Mouse (Mus musculus): ENCODE results near the gene Cd9. TPM values are rescaled to one million over a fixed set of nuclear protein-coding genes. Genes with fewer than 3 reads are reported as not detected.

Gene Cd9
- polyA plus RNA-seq, 1 experiment = 105 TPM

DNA sequence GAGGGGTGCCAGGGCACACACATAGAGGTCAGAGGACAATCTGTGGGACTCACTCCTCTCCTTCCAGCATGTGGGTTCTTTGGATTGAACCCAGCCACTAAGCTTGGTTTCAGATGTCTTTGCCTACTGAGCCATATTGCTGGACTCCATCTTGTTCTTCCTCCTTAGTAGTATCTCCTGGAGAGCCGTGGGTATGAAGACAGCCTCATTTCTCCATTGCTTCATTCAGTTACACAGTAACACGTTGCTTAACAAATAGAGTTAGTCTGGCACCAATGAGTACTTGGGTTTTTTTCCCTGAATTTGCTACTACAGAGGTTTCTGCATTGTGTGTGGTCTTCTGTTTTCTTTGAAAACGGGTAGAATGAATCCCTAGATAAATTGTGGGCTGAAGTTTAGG is 31.5 kb upstream of the Cd9 start:
- H3K4me3 ChIP-seq (ENCODE audit: insufficient read depth, low read length) = no peak overlapping the region
- no peak overlapping the region for H3K27ac ChIP-seq (ENCODE audit: insufficient read depth, low read length)
- TF ChIP-seq CTCF (IDR thresholded peaks at IDR 0.05; ENCODE audit: extremely low read depth, insufficient read depth, low read length) (no peak), POLR2A (IDR thresholded peaks at IDR 0.05; ENCODE audit: extremely low read depth, insufficient read depth, low read length) (no peak)
- no peaks in the 10 kb centered on the region for H3K4me1 ChIP-seq (ENCODE audit: control insufficient read depth, insufficient read depth, low read length)

DNA sequence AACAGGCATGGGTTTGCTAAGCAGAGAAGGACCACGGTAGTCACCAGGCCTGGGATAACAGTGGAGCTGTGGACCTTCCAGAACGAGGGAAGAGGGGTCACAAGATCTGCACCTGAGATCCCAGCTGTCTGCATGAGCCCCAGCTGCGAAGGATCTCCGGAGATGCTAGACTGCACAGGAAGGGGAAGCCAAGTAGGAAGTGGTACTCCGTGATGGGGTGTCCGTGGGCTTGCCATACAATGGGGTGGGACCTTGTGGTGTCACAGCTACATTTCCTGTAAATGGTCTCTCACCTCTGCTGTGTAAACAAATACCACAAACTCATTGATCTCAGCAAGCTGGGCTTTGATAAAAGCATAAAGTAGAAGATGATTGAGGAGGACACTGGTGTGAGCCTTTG is 29.4 kb upstream of the Cd9 start:
- Histone ChIP-seq H3K4me3 (ENCODE audit: insufficient read depth, low read length) (no peak overlapping the region), H3K27ac (ENCODE audit: insufficient read depth, low read length) (no peak overlapping the region), H3K4me1 (ENCODE audit: control insufficient read depth, insufficient read depth, low read length) (no peaks in the 10 kb centered on the region)
- TF ChIP-seq POLR2A (IDR thresholded peaks at IDR 0.05; ENCODE audit: extremely low read depth, insufficient read depth, low read length) (no peak), CTCF (IDR thresholded peaks at IDR 0.05; ENCODE audit: extremely low read depth, insufficient read depth, low read length) (no peak)

DNA sequence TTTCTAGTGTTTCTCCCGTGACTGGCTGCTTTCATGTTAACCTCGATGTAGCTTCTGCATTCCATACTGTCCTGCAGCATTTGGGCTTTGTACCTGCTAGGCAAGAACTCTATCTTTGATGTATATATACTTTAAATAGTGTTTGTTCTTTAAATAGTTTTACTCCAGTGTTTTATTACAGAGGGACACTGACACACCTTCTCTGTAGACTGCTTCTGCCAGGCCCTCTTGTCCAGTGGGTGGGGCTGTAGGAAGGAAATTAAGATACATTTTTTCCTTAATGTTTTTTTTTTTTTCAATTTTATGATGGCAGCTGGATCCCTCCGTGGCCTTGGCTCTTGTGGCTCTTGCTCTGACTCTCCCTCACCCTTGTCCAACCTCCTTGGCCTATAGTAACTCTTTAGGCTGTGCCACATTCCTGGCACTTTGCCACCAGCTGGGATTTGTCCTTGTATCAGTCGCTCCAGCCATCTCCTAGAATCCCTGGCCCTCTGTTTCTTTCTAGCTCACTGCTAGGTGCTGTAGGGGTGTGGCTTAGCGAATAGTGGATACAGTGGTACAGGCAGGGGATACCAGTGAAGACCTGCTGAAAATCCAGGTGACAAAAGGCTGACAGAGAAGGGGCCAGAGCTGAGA is 27.1 kb upstream of the Cd9 start:
- H3K27ac ChIP-seq (ENCODE audit: insufficient read depth, low read length) = no peak overlapping the region
- H3K4me1 ChIP-seq (ENCODE audit: control insufficient read depth, insufficient read depth, low read length) = no peaks in the 10 kb centered on the region
- TF ChIP-seq POLR2A (IDR thresholded peaks at IDR 0.05; ENCODE audit: extremely low read depth, insufficient read depth, low read length) = no peak
- no peak for TF ChIP-seq CTCF (IDR thresholded peaks at IDR 0.05; ENCODE audit: extremely low read depth, insufficient read depth, low read length)
- no peak overlapping the region for H3K4me3 ChIP-seq (ENCODE audit: insufficient read depth, low read length)

DNA sequence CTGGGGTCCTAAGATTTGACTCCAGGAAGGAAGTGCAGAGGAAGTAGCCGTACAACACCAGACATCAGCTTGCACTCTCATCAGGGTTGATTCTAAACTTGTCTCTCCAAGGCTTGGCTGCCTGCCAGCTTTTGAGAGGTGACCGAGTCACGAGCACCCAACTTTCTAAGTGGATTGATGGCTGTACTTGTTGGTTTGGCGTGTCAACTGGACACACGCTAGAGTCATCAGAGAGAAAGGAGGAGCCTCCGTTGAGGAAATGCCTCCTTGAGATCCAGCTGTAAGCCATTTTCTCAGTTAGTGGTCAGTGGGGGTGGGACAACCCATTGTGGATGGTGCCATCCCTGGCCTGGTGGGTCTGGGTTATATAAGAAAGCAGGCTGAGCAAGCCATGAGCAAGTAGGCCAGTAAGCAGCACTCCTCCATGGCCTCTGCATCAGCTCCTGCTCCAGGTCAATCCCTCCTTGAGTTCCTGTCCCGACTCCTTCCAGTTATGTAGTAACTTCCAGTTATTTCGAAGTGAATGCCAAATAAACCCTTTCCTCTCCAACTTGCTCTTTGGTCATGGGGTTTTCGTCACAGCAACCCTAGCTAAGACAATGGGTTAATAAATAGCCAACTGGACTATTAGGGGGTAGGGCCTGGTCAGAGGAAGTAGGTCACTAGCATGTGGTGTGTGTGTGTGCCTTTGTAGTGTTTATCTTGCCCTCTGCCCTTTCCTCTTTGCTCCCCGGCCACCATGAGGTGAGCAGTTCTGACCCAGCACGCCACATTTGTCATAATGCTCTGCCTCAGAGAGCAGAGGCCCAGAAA is 21.1 kb upstream of the Cd9 start:
- Histone ChIP-seq H3K27ac (ENCODE audit: insufficient read depth, low read length) (no peak overlapping the region), H3K4me1 (ENCODE audit: control insufficient read depth, insufficient read depth, low read length) (no peaks in the 10 kb centered on the region), H3K4me3 (ENCODE audit: insufficient read depth, low read length) (no peak overlapping the region)
- TF ChIP-seq CTCF (IDR thresholded peaks at IDR 0.05; ENCODE audit: extremely low read depth, insufficient read depth, low read length) (no peak), POLR2A (IDR thresholded peaks at IDR 0.05; ENCODE audit: extremely low read depth, insufficient read depth, low read length) (no peak)

DNA sequence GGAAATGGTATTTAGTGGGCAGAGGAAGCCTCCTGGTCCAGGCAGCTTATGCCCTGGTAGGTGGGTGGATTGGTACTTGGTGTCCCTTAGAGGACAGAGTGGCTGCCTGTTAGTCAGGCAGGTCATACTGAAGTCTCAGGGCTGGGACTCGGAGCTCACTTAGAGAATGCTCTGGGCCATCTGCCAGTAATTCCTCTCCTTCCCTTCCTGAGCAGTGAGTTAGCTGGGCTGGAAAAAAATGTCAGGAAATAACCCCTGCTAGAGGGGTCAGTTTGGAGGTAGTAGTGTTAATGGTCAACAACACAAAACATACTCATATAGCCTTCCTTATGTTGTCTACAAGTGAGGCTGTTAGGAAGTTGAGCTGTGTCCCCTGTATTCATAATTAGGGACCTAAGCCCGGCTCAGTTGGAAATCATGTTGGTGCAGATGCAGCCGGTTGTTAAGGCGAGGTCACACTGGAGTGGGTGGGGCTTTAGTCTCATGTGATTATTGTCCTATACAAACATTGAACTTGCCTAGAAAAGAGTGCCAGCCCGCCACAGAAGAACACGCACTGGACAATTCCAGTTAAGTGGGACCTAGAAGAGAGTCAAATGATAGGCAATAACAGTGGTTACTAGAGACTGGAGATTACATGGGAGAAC is 18.5 kb upstream of the Cd9 start:
- Histone ChIP-seq H3K4me3 (ENCODE audit: insufficient read depth, low read length) (no peak overlapping the region), H3K27ac (ENCODE audit: insufficient read depth, low read length) (no peak overlapping the region), H3K4me1 (ENCODE audit: control insufficient read depth, insufficient read depth, low read length) (no peaks in the 10 kb centered on the region)
- TF ChIP-seq POLR2A (IDR thresholded peaks at IDR 0.05; ENCODE audit: extremely low read depth, insufficient read depth, low read length) (no peak), CTCF (IDR thresholded peaks at IDR 0.05; ENCODE audit: extremely low read depth, insufficient read depth, low read length) (no peak)

DNA sequence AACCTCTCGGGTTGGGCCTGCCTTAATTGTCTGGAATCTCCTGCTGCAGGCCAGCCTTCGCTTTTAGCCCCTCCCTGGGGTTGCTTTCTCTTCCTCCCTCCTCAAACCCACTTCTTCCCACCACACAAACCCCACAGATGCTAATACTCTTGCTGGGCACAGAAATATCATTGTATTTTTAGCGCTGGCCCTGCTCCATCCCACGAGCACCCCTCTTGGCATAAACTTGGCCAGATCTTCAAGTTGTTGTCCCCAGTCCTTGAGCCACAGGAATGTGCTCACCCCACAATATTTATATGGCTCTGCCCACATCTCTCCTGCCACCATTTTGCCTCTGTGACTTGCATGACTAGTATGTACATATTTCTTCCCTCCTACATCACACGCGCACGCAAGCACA is 16.6 kb upstream of the Cd9 start:
- H3K27ac ChIP-seq (ENCODE audit: insufficient read depth, low read length) = no peak overlapping the region
- H3K4me3 ChIP-seq (ENCODE audit: insufficient read depth, low read length) = no peak overlapping the region
- TF ChIP-seq CTCF (IDR thresholded peaks at IDR 0.05; ENCODE audit: extremely low read depth, insufficient read depth, low read length) (no peak), POLR2A (IDR thresholded peaks at IDR 0.05; ENCODE audit: extremely low read depth, insufficient read depth, low read length) (no peak)
- H3K4me1 ChIP-seq (ENCODE audit: control insufficient read depth, insufficient read depth, low read length) = no peaks in the 10 kb centered on the region

DNA sequence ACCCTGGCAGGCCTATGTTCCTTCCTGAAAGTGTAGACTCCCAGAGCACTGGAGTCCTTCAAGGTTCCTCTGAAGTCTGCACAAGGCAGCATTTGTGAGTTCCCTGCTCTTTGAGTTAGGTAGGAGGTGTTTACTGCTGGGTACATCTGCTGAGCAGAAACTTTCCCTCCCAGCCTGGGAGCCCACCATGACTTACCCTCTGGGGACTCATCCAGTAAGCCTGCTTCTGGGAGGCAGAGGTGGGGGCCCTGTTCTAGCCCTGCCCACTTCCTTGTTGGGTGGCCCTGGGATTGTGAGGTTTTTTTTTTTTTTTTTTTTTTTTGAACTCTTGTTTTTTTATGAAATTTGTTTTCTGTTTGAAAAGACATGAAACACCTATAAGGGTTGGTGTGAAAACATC is 16.1 kb upstream of the Cd9 start:
- Histone ChIP-seq H3K4me3 (ENCODE audit: insufficient read depth, low read length) (no peak overlapping the region), H3K27ac (ENCODE audit: insufficient read depth, low read length) (no peak overlapping the region), H3K4me1 (ENCODE audit: control insufficient read depth, insufficient read depth, low read length) (no peaks in the 10 kb centered on the region)
- no peak for TF ChIP-seq POLR2A (IDR thresholded peaks at IDR 0.05; ENCODE audit: extremely low read depth, insufficient read depth, low read length)
- no peak for TF ChIP-seq CTCF (IDR thresholded peaks at IDR 0.05; ENCODE audit: extremely low read depth, insufficient read depth, low read length)

DNA sequence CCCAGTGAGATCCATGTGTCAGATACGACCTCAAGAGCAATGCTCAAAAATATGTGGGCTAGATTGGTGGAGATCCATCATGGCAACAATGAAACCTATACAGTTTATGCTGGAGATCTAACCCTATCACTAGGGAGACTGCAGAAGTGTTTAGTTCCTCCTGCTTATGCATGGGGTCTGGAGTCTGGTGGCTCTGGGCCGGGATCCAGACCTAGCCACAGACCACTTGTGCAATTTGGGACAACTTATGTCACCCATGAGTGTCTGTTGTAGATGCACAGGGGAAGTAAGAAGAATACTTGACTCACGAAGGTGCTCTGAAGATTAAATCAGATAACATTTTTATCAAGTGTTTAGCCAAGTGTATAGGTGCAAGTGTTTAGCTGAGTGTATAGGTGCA is 15.2 kb upstream of the Cd9 start:
- Histone ChIP-seq H3K4me3 (ENCODE audit: insufficient read depth, low read length) (no peak overlapping the region), H3K27ac (ENCODE audit: insufficient read depth, low read length) (no peak overlapping the region), H3K4me1 (ENCODE audit: control insufficient read depth, insufficient read depth, low read length) (no peaks in the 10 kb centered on the region)
- TF ChIP-seq POLR2A (IDR thresholded peaks at IDR 0.05; ENCODE audit: extremely low read depth, insufficient read depth, low read length) = no peak
- no peak for TF ChIP-seq CTCF (IDR thresholded peaks at IDR 0.05; ENCODE audit: extremely low read depth, insufficient read depth, low read length)

DNA sequence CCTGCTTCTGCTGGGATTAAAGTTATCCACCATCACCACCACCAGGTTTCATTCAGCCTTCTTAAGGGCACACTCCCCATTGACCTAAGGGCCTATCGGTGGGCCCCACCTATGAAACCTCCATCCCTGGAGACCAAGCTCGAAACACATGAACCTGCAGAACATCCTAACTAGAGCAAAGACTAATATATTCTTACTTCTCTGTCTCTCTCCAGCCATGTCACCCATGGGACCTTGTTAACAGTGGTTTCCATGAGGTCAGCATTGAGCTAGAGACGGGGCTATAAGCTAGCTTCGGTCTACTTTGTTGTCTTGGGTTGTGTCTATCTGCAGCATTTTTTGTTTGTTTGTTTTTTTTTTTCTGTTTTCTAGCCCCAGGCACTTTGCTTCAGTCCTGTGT is 11.8 kb upstream of the Cd9 start:
- TF ChIP-seq CTCF (IDR thresholded peaks at IDR 0.05; ENCODE audit: extremely low read depth, insufficient read depth, low read length) (no peak), POLR2A (IDR thresholded peaks at IDR 0.05; ENCODE audit: extremely low read depth, insufficient read depth, low read length) (no peak)
- Histone ChIP-seq H3K4me3 (ENCODE audit: insufficient read depth, low read length) (no peak overlapping the region), H3K27ac (ENCODE audit: insufficient read depth, low read length) (no peak overlapping the region), H3K4me1 (ENCODE audit: control insufficient read depth, insufficient read depth, low read length) (no peaks in the 10 kb centered on the region)
